Mouse (Mus musculus) olfactory bulb, adult 2 months (tissue): ENCODE measurements at regions not wholly inside any gene's neighbourhood (a gene's known extent, or its start where the extent isn't known, plus 50 kb on each side); places are given as distances from the start of the nearest gene placed in this dataset.

ENCODE experiments used
- CTCF ChIP-seq: fragments of 200-500 bp; IDR thresholded peaks from 2 replicates; pipeline ENCODE4 v1.5.1; 2012; ENCODE audit warnings: low read depth, mild to moderate bottlenecking, low read length, moderate library complexity; ENCODE audit not compliant: insufficient read depth
- POLR2A ChIP-seq: fragments of 200-500 bp; IDR thresholded peaks from 2 replicates; pipeline ENCODE4 v1.6.1; 2012; ENCODE audit warnings: mild to moderate bottlenecking, low read depth, low read length, moderate library complexity; ENCODE audit not compliant: insufficient read depth

GRCm38 (mm10) chr5:33548800-33549199 lies 80.6 kb downstream of the Fam53a start:
- TF ChIP-seq CTCF: no peak
- no peak for TF ChIP-seq POLR2A
